Mouse (Mus musculus) urinary bladder, postnatal 10 days (tissue): ENCODE results near the gene Zc3h12a.

Source experiments
- DNase-seq: peaks from one replicate; pipeline ENCODE4 v3.0.0; 2022; ENCODE audit warnings: low spot score

Gene Zc3h12a

DNA sequence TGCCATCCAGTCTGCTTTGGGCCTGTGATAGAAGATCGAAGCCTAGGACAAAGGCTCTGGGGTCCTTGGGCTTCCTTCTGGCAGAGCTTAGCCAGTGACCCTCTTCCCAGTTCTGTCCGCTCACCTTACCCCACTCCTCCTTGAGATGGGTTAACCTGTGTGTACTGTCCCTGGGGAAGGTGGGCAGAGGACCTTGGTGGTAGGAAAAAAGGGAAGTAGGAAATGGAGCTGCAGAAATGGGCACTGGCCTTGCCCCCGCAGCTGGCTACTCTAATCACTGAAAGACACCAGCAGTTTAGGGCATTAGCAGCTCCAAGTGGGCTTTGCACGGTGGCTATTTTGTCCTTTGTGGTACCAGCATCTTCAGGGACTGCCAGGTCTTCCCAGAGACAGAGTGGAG, 12.6 kb downstream of the Zc3h12a start:
- DNase-seq, result no peak

DNA sequence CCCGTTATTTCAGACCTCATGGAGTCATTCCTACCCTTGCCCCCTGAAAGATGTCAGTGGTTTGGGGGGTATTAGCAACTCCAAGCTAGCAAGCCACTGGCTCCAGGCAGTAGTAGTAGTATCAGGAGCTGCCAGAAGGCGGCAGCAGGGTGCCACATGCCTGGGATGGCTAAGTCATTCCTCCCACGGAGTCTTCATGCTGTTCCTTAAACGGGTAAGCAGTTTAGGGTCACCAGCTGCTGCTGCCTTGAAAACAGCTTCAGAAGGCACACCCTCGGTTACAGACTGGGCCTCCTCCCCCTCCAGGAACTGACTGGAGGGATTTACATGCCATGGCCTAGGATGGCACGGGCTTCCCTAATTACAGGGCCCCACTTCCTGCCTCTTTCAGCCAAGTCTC, 13.0 kb downstream of the Zc3h12a start:
- DNase-seq, result peak; percentile 63

DNA sequence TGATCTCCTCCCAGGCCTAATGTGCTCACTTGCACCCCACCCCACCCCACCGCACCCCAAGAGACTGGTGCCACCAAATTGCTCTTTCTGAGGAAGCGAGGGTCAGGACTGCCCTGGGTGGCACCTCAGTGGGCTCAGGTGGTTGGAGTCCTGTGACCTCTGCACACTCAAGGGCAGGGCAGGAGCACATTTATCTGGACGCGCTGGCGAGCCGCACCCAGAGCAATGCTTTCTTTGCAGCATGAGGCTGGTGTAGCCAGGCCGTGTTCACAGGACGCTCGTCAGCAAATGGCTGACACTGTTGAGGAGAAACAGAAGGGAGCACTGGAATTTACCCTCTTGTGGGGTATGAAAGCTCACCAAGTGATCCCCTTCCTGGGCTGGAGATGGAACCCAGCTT, 22.3 kb downstream of the Zc3h12a start:
- no peak for DNase-seq

DNA sequence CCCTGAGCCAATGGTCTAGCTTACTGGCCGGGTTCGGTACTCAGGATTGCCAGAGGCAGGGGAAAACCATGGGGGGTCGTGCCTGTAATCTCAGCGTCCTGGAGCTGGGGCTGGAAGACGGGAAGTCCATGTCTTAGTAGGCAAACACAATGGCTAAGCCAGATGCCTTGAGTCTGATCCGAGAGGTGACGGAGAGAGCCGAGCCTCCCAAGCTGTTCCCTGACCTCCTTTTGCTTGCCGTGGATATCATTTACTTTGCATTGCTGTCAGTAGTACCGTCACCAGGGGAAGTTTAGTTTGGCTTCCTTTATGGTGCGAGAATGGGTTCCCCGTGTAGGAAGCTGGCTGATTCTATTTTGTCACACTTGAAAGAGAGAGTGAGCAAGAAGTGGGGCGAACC, 26.3 kb downstream of the Zc3h12a start:
- no peak for DNase-seq

DNA sequence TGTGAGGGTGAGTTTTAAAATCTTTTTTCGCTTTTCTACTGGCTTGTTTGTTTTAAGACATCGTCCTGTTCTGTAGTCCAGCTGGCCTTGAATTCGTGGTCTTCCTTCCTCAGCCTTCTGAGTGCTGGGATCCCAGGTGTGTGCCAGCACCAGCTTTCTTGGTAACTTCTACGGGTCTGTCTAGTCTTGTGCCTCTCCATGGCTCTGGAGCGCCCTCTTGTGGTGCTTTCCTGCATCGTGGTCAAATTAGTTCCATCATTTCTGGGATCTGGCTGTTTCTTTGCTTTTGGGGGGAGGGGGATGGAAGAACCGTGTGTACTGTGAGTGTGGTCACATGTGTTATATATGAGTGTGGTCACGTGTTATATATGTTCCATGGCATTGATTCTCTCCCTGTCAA, 28.2 kb downstream of the Zc3h12a start:
- peak; percentile 51 for DNase-seq

DNA sequence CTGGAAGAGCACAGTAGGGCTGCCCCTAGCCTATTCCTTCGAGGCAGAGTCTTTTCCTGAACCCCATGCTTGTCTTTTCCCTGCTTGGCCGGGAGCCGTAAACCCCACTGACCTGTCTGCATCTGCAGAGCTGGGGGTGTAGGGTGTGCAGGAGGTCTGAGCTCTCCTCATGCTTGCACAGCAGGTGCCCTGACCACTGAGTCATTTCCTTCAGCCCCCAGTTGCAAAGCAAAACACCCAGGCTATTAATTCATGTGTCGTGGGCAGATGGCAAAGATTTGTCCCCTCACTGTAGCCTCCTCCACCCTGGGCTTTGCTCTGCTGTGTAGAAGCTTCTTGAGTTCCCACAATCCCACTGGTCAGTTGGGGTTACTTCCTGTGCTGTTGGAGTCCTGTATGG, 30.2 kb downstream of the Zc3h12a start:
- DNase-seq, result no peak

DNA sequence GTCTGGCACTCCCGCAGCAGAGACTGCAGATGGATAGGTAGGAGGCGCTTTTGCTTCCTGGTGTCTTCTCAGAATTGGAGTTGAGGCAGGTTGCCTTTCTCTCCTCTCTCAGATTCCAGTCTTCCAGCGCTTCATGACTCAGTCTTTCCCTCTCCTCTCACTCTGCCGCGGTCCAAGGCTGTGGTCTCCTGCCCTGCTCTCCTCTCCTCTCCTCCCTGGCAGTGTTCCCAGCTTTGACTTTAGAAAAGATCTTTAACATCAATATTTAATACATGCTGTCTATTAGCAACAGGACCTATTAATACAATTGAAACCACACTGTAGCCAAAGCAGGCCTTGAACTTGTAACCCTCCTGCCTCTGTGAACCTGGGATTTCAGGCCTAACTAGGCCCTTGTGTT, 31.6 kb downstream of the Zc3h12a start:
- no peak for DNase-seq

DNA sequence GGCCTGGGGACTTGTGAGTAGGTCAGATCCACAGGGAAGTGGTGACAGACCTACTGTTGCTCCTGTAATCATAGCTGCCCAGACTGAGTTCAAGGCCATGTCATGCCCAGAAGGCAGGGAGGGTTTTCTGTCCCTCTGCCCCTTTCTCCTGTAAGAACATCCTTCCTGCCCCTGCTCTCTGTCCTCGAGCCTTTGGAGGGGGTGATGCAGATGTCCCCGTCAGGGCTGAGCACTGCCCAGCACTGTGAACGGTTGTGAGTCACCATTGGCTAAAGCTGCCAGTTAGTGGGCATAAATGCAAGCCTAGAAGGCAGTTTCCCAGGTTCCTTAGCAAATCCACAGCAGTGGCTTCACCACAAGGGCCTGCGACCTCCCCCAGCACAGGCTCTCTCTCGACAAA, 34.6 kb downstream of the Zc3h12a start:
- no peak for DNase-seq

DNA sequence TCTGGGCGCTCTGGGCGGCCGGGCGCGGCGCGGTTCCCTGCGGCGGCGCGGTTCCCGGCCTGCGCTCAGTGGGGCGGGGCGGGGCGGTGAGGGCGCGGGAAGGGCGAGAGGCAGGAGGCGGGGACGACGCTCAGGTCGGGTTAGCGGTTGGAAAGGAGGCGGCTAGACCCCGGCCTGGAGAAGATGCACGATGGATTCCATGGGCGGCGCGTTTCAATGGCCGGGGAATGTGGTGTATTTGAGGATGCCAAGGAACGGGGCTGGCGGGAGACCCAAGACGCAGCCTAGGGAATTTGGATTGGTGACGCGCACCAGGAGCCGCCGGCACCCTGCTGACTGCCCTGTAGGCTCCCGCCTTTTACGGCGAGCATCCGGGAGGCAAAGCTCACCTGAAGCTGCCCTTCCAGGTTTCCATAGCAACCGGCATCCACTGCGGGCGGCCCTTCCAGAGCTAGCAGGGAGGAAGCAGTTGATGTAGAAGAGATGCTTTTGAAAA, 42.2 kb downstream of the Zc3h12a start:
- DNase-seq, result no peak

DNA sequence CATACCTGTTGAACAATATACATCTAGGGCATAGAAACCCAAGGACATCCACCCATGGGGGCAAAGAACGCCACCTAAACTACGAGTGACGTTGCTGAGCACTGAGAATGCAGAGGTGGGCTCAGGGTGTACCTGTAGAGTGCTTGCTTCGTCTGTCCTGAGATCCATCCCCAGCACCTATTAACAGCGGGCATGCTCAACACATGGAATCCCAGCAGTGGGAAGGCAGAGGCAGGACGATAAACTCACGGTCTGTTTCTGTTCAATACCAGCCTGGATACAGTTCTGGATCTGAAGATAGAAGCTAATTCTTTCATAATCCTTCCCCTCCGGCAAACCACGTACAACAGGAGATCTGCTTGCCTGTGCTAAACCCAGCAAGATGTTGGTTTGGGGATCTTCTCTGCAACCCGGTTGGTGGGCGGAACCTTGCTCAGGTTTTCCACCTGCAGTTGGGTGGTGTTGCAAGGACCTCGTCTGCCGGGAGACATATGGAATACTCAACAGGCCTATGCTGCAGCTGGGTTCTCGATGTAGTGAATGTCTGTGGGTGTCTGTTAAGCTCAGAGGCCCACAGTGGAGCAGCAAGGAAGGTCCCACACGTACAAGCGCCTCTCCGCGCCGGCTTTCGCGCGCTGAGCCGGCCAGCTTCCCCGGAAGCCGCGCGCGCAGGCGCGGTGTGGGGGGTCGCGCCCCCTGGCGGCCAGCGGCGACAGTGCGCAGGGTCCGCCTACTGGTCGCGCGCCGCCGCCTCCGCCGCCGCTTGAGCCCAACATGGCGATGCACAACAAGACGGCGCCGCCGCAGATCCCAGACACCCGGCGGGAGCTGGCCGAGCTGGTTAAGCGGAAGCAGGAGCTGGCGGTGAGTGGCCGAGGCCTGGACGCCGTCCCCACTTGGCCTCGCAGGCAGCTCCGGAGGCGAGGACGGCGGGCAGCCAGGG, 43.0 kb downstream of the Zc3h12a start, which contains the start of gene Meaf6:
Gene Meaf6, plus strand, starts transcription at position 732 of the 943 bp plus-strand sequence.
- peak; percentile 68 for DNase-seq

DNA sequence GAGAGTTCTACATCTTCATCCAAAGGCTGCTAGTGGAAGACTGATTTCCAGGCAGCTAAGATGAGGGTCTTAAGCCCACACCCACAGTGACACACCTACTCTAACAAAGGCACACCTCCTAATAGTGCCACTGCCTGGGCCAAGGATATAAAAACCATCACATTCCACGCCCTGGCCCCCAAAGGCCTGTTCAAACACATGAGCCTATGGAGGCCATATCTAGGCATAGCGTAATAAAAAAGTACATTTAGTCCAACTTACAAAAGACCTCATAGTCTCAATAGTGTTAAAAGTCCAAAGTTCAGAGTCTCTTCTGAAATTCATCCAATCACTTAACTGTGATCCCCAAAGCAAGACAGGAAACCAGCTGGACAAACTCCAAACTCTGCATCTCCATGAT, 48.9 kb downstream of the Zc3h12a start:
- DNase-seq, result no peak

DNA sequence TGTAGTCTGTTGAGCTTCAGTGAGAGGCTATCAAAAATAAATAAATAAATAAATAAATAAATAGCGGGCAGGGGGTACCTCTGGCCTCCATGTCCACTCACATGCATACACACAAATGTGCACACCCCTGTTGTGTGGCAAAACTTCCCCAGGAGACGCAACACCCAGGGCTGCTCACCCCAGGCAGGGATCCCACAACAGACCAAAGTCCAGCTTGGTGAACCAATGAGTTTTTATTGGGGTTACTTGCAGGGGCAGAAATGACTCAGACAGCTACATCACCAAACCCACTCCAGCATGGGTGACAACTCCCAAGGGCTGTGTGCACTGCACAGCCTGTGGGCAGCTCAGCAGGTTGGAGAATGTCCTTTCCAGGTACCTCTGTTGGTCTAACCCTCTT, 49.9 kb downstream of the Zc3h12a start:
- no peak for DNase-seq
